Mouse (Mus musculus): ENCODE data around the gene Lig3. TPM values are rescaled to one million over a fixed set of nuclear protein-coding genes. Genes with fewer than 3 reads are reported as not detected.

The Lig3 gene
- 10 to 100 TPM; 13.7 to 16.8 (median 16.6) TPM for total RNA-seq (2022)

DNA sequence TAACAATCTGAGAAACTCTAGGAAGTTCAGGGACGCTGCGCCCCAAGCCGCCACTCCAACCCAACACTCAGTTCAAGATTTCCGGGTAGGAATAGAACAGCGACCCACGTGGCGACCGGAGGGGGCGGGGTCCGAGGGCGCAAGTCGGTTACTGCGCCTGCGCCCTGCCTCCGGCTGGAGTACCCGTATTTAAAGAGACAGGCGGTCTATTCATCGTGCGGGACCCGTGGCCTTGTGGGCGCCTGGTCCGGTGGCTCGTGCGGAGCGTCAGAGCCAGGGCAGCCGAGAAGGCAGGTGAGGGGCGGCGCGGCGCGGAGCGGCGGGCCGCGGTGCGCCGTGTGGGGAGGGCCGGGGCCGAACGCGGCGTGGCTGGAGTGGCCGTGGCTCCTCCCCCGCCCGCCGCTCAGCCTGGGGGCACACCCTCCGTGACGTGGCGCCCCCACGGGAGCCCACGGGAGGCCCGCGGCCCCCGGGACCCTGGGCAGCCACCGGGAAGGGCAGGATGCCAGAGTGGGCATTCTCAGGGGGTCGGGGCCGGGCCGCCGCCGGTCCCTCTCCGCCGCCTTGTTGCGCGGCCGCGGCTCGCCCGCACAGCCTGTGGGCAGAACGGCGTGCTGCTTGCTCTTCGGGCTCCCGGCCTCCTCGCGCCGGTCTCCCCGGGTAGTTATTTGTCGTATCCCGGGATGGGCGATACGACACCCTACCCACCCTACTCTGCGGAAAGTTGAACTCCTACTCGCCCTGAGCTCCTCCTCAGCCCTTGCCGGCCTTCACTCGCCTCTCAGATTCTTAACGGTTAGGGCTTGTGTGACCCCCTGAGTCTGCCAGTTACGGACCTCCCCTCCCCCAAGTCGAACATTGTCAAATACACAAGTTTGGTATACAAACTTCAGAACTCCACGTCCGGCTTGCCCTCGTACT, at the start of gene Lig3:
Gene Lig3 (plus strand): TSS at position 126 of the 921 bp plus-strand sequence.
- peak; percentile 93 for DNase-seq (ENCODE audit: low spot score)

DNA sequence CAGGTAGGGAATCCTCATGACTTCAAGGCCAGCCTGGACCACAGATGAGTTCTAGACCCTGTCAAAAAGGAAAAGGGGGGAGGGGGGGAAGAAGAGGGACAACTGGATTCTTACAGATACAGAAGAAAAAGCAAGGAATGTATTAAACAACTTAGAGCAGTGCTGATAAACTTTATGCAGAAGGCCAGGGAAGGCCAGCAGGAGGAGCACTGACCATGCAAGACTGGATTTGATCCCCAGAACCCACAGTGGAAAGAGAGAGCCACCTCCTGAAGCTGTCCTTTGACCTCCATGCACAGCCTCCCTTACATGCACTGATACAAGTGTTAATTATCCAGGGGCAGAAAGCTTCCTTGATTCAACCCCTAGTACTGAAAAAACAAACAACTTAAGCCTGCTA, 46.7 kb upstream of the Lig3 start:
- no peak for DNase-seq (ENCODE audit: low spot score)

DNA sequence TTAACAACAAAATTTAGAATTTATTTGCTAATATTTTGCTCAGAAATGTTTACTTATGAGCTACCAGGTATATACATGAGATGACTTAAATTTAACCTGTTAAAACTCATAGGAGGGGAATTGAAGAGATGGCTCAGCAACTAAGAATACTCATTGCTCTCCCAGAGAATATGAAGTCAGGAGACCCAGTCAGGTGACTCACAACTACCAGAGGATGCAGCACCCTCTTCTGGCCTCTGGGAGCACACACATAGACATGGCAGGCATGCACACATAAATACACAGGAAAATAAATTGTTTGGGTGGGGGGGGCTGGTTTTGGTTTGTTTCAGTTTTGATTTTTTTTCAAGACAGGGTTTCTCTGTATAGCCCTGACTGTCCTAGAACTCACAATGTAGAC, 41.9 kb upstream of the Lig3 start:
- DNase-seq (ENCODE audit: low spot score) = no peak

DNA sequence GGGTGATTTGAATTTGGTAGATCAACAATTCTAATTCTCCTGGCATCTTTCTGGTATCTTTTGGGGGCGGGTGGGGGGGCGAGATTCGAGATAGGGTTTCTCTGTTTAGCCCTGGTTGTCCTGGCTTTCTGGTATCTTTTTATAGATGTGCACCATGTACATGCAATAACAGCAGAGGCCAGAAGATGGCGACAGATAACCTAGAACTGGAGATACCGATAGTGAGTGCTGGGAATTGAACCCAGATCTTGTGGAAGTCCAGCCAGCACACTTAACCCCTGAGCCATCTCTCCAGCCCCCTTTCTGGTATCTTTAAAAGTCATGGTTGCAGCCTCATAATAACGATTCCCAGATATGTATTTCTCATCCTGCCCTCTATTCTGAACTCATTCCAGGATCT, 34.8 kb upstream of the Lig3 start:
- DNase-seq (ENCODE audit: low spot score) = peak; percentile 53

DNA sequence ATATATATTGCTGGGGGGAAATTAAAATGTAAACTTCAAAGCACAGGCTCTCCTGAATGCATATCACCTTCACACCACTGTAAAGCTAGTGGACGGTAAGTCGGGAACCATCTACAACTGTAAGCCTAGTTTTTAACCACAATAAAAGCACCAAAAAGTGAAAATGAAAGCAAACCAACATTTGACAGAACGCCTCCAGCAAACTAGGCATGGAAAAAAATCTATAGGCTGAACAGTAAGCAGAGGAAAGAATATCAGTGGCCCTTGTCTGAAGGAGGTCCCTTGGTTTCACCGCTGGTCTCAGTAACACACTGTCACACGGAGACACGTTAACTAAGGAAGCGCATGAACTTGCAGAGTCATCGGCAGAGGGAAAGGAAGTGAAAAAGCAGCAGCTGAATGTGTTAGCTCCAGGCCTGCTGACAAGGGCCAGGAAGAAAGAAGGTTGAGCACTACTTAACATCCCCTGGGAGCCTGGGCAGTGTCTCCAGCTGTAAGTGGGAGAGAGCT, 34.0 kb upstream of the Lig3 start:
- peak; percentile 50 for DNase-seq (ENCODE audit: low spot score)

DNA sequence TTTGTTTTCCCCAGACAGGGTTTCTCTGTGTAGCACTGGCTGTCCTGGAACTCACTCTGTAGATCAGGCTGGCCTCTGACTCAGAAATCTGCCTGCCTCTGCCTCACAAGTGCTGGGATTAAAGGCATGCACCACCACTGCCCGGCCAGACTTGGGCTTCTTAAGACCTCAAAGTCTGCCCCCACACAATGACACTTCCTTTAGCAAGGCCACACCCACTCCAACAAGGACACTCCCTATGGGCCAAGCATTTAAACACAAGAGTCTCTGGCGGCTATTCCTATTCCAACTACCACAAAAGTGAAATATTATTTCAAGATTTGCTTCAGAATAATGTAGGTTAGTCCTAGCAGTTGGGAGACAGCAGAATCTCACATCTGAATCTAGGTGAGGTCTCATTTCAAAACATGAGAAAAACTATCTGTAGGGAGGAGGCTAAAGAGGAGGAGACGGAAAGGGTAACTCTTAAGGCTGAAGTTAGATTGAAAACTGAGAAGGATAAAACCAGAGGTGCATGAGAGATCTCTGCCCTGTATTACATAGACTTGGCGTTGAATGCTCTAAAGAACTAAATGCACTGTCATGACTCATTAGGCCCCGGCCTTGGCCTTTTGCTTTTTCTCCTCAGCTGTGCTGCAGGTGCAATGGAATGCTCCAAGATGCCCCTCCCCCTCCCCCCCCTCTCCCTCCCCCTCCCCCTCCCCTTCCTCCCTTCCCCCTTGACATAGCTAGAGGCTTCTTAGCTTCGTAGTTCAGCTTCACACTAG, 28.4 kb upstream of the Lig3 start:
- DNase-seq (ENCODE audit: low spot score) = no peak

DNA sequence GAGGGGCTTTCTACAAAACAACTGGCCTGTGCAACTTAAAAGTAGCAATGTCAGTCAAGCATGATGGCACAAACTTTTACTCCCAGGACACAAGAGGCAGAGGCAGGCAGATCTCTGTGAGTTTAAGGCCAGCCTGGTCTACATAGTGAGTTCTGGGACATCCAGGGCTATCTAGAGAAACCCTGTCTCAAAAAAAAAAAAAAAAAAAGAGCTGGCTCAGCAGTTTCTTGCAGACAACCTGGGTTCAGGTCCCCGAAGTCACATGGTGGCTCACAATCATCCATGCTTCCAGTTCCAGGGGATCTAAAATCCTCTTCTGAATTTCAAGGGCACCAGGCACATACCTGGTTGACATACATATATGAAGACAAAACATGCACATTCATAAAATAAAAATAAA, 25.0 kb upstream of the Lig3 start:
- DNase-seq (ENCODE audit: low spot score) = no peak

DNA sequence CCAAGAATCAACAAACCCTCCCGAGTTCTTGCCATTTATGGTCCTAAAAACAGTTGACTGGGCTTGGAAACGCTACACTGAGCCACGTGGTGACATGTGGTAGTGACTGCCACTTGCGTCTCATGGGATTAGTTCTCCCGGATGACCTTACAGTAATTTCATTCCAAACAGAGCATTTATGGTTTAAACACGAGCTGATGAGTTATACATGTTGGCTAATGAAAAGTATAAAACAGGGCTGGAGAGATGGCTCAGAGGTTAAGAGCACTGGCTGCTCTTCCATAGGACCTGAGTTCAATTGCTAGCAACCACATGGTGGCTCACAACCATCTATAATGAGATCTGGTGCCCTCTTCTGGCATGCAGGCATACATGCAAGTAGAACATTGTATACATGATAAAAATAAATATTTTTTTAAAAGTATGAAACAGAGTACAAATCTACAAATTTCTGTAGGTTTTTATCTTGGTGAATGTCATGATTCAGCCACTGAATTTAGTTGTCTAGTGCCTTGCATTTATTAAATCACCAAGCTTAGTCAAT, 18.6 kb upstream of the Lig3 start:
- DNase-seq (ENCODE audit: low spot score) = no peak

DNA sequence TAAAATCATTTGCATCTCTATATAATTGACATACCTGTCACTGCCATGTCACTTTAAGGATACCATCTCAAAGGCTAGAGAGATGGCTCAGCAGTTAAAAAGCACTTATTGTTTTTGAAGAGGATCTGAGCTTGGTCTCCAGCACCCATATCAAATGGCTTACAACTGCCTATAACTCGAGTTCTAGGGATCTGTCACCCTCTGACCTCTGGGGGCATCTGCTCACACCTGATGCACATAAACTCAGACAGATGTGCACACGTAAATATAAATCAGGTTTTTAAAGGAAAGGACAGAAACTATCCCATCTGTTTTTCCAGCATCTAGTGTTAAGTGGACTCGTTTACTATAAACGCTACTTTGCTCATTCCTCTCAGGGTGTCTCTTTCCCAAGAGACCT, 17.6 kb upstream of the Lig3 start:
- no peak for DNase-seq (ENCODE audit: low spot score)

DNA sequence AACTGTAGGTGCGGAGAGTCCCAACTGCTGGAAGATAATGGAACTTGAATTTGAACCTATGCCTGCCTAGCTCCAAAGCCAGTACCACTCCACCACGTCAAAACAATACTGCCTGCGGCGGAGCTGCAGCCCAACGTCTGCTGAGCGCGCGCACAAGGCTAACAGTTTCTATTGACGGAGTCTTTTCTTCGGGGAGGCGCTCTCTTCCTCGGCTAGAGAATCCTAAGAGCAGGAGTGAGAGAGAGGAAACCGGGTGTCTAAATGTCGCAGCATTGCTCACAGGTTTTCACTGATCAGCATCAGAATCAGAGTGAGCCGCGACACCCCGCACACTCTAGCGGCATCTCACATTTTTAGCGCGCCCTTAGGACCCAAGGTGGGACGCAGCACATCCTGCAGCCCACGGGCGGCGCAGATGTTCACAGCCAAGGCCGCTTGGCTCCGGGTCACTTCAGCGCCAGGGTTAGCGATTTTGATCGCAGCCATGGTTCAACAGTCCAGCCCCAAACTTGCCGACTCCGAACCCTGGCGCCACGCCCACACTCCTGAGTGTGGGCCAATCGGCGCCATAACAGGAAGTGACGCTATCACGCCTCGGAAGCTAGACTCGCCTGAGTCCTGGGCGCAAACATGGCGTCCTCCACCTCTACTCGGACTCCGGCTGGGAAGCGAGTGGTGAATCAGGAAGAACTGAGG, 17.0 kb upstream of the Lig3 start, which contains the start of the genes Cct6b and Zfp830:
Gene Cct6b (minus strand): TSS at position 580 of the 696 bp plus-strand sequence.
Gene Zfp830 (plus strand): TSS at position 604 of the 696 bp plus-strand sequence.
- peak; percentile 93 for DNase-seq (ENCODE audit: low spot score)

DNA sequence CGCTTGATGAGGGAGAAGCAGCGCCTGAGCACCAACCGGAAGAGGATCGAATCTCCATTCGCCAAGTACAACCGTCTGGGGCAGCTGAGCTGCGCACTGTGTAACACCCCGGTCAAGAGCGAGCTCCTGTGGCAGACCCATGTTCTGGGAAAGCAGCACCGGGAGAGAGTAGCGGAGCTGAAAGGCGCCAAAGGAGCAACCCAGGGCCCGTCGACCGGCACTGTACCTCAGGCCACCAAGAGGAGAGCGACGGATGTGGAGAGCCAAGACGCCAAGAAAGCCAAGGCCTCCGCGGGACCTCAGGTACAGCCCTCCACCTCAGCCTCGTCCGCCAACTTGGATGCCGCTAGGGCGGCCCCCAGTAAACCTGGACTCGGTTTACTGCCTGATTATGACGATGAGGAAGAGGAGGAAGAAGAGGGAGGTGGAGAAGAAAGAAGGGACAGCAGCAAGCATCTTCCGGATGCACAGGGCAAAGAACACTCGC, 16.4 kb upstream of the Lig3 start:
- no peak for DNase-seq (ENCODE audit: low spot score)

DNA sequence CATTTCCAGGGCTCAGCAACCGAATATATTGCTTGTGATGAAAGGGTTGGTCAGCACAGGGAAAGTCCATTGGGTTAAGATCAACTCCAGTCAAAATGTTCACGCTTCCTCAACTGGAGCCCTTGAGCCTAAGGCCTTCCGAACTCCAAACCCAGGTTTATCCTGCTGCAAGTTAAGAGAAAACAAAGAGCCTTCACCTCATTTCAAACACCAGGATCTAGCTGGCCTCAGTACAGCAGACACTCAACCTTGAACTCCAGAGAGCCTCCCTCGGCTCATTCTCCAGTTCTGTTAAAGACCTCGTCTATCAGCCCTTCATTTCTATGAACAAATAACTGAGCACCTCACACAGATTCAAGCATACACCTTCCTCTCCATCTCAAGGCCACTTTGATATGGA, 774 bp upstream of the Lig3 start:
- no peak for DNase-seq (ENCODE audit: low spot score)

DNA sequence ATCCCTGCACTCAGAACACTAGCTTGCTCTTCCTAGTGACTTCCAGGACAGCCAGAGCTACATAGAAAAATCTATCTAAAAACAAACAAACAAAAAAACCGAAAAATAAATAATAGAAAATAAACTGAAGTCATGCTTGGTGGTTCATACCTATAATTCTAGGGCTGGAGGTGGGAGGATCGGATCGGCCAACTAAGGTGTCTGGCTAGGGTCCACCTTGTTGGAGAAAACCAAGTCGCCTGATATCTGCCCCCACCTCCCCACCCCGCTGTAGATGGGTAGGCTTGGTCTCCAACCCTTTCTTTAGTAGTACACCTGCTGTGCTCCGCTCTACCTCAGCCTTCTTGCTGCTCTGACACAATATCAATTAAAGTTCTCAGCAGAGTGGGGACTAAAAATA, 1.3 kb downstream of the Lig3 start:
- DNase-seq (ENCODE audit: low spot score) = no peak

DNA sequence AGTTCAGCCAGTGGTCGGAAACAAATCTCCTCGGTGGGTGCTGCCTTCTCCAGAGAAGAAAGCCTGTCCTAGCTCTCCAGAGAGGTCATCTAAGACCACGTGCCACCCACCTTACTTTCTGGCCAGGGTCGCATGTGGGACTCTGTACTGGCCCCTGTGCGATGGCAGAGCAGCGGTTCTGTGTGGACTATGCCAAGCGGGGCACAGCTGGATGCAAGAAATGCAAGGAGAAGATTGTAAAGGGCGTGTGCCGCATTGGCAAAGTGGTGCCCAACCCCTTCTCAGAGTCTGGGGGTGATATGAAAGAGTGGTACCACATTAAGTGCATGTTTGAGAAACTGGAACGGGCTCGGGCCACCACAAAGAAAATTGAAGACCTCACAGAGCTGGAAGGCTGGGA, 2.5 kb downstream of the Lig3 start:
- DNase-seq (ENCODE audit: low spot score) = no peak

DNA sequence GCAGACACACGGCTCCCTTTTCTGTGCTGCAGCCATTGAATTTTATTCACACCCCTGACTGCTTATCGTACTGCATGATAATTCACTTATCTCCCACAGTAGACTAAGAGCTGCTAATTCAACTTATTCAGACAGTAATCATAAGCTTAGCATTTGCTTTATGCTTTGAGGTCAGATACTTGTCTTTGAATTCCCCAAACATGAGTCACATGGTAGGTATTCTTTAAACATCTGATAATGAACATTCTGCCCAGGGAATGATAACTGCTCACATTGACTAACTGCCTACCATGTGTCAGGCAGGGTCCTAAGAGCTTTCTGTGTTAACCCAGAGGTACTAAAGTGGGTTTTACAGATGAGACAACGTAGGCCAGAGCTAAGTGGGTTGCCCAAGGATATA, 25.7 kb downstream of the Lig3 start:
- DNase-seq (ENCODE audit: low spot score) = no peak

DNA sequence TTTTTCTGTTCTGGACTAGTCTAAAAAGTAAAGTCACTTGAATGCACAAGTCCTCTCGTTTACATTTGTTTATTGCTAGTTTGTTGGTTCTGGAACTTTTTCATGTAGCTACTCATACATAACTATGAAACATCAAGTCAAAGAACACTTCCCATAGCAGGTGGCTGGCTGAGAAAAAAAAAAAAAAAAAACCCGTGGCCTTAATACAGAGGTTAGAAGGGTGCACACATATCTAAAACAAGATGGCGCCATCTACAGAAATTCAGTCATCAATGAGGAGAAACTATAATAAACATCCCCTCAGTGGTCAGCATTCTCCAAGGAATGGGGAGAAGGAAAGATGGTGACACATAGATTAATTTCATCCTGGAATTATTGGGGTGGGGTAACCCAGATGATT, 26.5 kb downstream of the Lig3 start:
- DNase-seq (ENCODE audit: low spot score) = no peak

DNA sequence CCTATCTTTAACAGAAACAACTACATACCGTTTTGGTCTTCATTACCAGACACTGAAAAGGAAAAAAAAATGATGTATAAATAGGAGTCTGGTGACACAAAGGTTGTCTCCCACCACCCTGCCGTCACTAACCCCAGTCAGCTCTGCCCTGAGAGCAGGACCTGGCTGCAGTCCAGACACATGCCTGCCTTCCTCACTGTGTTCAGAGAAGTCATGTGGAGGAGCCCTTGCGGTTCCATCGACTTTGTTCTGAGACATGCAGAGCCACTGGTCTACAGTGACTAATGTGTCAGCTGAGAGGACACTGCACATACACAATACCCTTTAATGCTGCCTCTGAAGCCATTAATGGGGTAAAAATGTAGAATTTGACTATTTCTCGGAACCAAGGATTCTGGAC, 27.6 kb downstream of the Lig3 start:
- DNase-seq (ENCODE audit: low spot score) = no peak

DNA sequence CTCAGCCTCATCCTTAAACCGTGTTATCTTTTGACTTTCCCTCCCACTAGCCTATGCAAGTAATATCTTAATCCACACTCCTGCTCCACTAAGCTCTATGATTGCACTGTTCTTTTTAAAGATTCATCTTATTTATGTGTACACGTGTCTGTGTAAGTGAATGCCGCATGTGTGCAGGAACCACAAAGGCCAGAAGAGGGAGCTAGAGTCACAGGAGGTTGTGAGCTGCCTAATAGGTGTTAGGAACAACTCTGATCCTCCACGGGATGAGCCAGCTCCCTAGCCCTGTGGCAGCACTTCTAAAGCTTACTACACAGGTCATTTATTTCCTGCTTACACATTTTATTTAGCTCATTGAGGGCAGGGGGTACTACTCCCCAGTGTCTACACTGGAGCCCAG, 38.4 kb downstream of the Lig3 start:
- peak; percentile 53 for DNase-seq (ENCODE audit: low spot score)

DNA sequence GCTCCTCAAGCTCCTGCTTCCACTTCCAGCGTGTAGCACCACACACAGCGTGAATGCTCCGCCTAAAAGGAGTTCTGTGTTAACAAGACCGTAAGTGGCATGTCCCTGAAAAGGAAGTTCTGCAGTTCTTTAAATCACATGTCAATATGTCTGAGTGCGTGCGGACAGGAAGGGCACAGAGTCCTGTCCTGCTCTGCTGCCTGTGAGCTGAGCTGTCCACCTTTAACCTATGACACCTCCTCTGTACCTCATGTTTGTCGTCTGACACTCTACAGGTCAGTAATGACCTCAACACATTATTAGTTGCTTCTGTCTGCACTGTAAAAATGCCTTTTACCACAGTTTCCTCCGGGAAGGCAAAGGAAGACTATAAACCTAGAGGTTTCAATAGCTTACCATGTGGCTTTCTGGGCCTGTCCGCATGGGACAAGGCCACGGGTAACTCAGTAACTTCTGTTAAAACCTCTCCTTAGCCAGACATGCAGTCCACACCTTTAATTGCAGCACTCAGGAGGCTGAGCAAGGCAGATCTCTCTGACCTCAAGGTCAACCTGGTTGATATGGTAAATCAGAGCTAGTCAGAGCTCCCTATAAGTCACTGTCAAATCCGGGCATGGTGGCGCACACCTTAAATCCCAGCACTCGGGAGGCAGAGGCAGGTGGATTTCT, 40.0 kb downstream of the Lig3 start:
- no peak for DNase-seq (ENCODE audit: low spot score)

DNA sequence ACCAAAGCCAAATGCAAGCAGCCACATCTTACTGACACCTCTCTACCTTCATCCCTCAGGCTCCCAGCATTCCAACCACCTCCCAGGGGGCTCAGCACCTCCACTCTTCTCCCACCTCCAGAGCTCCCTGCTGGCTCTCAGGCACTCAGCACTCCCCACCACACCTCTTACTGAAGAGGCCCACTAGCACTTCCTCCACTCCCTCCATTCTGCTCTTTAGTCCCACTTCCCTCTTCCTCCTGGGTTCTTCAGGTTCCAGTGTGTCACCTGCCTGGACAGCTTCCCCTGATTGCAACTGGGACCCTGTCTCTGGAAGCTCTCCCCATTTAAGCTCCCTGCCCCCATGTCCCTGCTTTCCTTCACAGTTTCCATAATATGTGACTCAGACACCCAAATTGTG, 45.9 kb downstream of the Lig3 start:
- no peak for DNase-seq (ENCODE audit: low spot score)
